Mouse (Mus musculus): Measurements from ENCODE around the gene Gulp1.

Gulp1 gene

GRCm38 (mm10) chr1:44683723-44684122 is 132.4 kb downstream of the Gulp1 start:
- intact Hi-C loops (cut with DNase I) = no loop called here

GRCm38 (mm10) chr1:44720785-44721410 is 169.6 kb downstream of the Gulp1 start:
- intact Hi-C loops (cut with DNase I) = no loop called here

- intact Hi-C loops (cut with DNase I) = loop anchor here (2.0 to 5.0 kb wide), 2 partner anchors 190 to 514 kb away; partner anchors contain the start of gene Gulp1
Measured at GRCm38 (mm10) chr1:44741256-44741655, 189.9 kb downstream of the Gulp1 start.

GRCm38 (mm10) chr1:44745711-44746110 is 194.4 kb downstream of the Gulp1 start:
- intact Hi-C loops (cut with DNase I) = loop anchor here (5.0 kb wide), 3 partner anchors 567 to 1022 kb away; partner anchors contain the start of gene Col3a1

- intact Hi-C loops (cut with DNase I) = no loop called here
Measured at GRCm38 (mm10) chr1:44750731-44751730, 199.7 kb downstream of the Gulp1 start.

GRCm38 (mm10) chr1:44778251-44778650 is 226.9 kb downstream of the Gulp1 start:
- intact Hi-C loops (cut with DNase I) = no loop called here

- intact Hi-C loops (cut with DNase I) = no loop called here
Measured at GRCm38 (mm10) chr1:44803594-44804372, 252.5 kb downstream of the Gulp1 start.

- intact Hi-C loops (cut with DNase I) = no loop called here
Measured at GRCm38 (mm10) chr1:44806368-44806767, 255.1 kb downstream of the Gulp1 start.

GRCm38 (mm10) chr1:44810336-44810735 is 259.0 kb downstream of the Gulp1 start:
- intact Hi-C loops (cut with DNase I) = no loop called here

- intact Hi-C loops (cut with DNase I) = no loop called here
Measured at GRCm38 (mm10) chr1:44833934-44834333, 282.6 kb downstream of the Gulp1 start.

All from adrenal gland (tissue).